Mouse (Mus musculus) liver, embryonic 15.5 days (tissue): ENCODE data around the gene Surf4. TPM values are rescaled to one million over a fixed set of nuclear protein-coding genes. Genes with fewer than 3 reads are reported as not detected.
A peak's percentile ranks its signal among the peaks of the same experiment; 100 is the strongest.

Source experiments
- ATAC-seq: fragments of 200-750 bp; cut with Nextera tagmentation; 2 replicates; pipeline ENCODE4 v1.8.0; 2017; ENCODE audit warnings: moderate number of reproducible peaks, mild to moderate bottlenecking, moderate library complexity; ENCODE audit not compliant: insufficient read depth
- H3K27ac ChIP-seq: fragments of 300-500 bp; sonication (generic); replicated peaks from 2 replicates; pipeline ENCODE4 v1.5.1; 2015; ENCODE audit warnings: mild to moderate bottlenecking, inconsistent platforms
- H3K27me3 ChIP-seq: fragments of 300-500 bp; sonication (generic); 2 replicates; pipeline ENCODE4 v1.6.1; 2015; ENCODE audit warnings: mild to moderate bottlenecking, inconsistent platforms
- H3K36me3 ChIP-seq: fragments of 300-500 bp; sonication (generic); replicated peaks from 2 replicates; pipeline ENCODE4 v1.6.1; 2015; ENCODE audit warnings: moderate library complexity, mild to moderate bottlenecking, inconsistent platforms
- H3K4me1 ChIP-seq: fragments of 300-500 bp; sonication (generic); replicated peaks from 2 replicates; pipeline ENCODE4 v1.6.1; 2015; ENCODE audit warnings: inconsistent platforms
- H3K4me2 ChIP-seq: fragments of 300-500 bp; sonication (generic); 2 replicates; pipeline ENCODE4 v1.6.1; 2015; ENCODE audit warnings: moderate library complexity, mild to moderate bottlenecking, inconsistent platforms
- H3K4me3 ChIP-seq: fragments of 300-500 bp; sonication (generic); replicated peaks from 2 replicates; pipeline ENCODE4 v1.5.1; 2015; ENCODE audit warnings: mild to moderate bottlenecking, inconsistent platforms
- H3K9ac ChIP-seq: fragments of 300-500 bp; sonication (generic); 2 replicates; pipeline ENCODE4 v1.6.1; 2015; ENCODE audit warnings: moderate library complexity, mild to moderate bottlenecking, inconsistent platforms
- H3K9me3 ChIP-seq: fragments of 300-500 bp; sonication (generic); replicated peaks from 2 replicates; pipeline ENCODE4 v1.6.1; 2016; ENCODE audit warnings: inconsistent platforms
- WGBS: fragments of 180-500 bp; shearing (Covaris S2); methylation state at CpG from one replicate; pipeline ENCODE4 v1.1.7; 2015; ENCODE audit warnings: mixed read lengths; ENCODE audit not compliant: insufficient replicate concordance; 5-methylcytosine and 5-hydroxymethylcytosine counted together
- polyA plus RNA-seq: library from polyadenylated mRNA; unstranded; fragments of >200 nt; fragmentation: Nextera tagmentation; extraction: Ambion mirVana; gene quantifications from 2 replicates; pipeline ENCODE4 v1.2.1, GENCODE M21; 2015

Gene Surf4
- polyA plus RNA-seq, 1 experiment from 2014 or later: 118 TPM

- no peak for ATAC-seq
- H3K4me2 ChIP-seq: no peak overlapping the region
Observed at GRCm38 (mm10) chr2:26927745-26928476, 5.8 kb downstream of the Surf4 start.

GRCm38 (mm10) chr2:26921784-26922183, 11.9 kb downstream of the Surf4 start:
- no peaks in the 10 kb centered on the region for H3K27me3 ChIP-seq
- WGBS: 68% methylated on average over 9 of the region's 9 CpGs
- H3K27ac ChIP-seq: no peak overlapping the region

More at GRCm38 (mm10) chr2:26927745-26928476, 5.8 kb downstream of the Surf4 start:
- WGBS: 76% methylated on average over 6 of the region's 6 CpGs
- Histone ChIP-seq H3K9me3 (no peaks in the 10 kb centered on the region), H3K4me3 (no peak overlapping the region), H3K4me1 (peaks cover 49% of the 10 kb centered on the region), H3K27ac (no peak overlapping the region), H3K36me3 (peaks cover 87% of the 10 kb centered on the region), H3K27me3 (no peaks in the 10 kb centered on the region), H3K9ac (no peak overlapping the region)

GRCm38 (mm10) chr2:26920190-26920855, 13.4 kb downstream of the Surf4 start:
- no peak for ATAC-seq
- no peak overlapping the region for H3K4me2 ChIP-seq
- H3K9me3 ChIP-seq: no peaks in the 10 kb centered on the region
- no peak overlapping the region for H3K9ac ChIP-seq
- H3K27ac ChIP-seq: no peak overlapping the region
- WGBS: 74% methylated on average over 6 of the region's 6 CpGs
- H3K36me3 ChIP-seq: peaks cover 75% of the 10 kb centered on the region
- H3K4me3 ChIP-seq: no peak overlapping the region
- H3K27me3 ChIP-seq: no peaks in the 10 kb centered on the region
- H3K4me1 ChIP-seq: peaks cover 31% of the 10 kb centered on the region

More at GRCm38 (mm10) chr2:26921784-26922183, 11.9 kb downstream of the Surf4 start:
- Histone ChIP-seq H3K9me3 (no peaks in the 10 kb centered on the region), H3K4me3 (no peak overlapping the region), H3K4me2 (no peak overlapping the region), H3K4me1 (peaks cover 17% of the 10 kb centered on the region), H3K36me3 (peaks cover 89% of the 10 kb centered on the region), H3K9ac (no peak overlapping the region)
- ATAC-seq: no peak

- H3K27me3 ChIP-seq: no peaks in the 10 kb centered on the region
- no peaks in the 10 kb centered on the region for H3K9me3 ChIP-seq
- WGBS: 82% methylated on average over 3 of the region's 3 CpGs
- H3K27ac ChIP-seq: no peak overlapping the region
- H3K36me3 ChIP-seq: peaks cover 68% of the 10 kb centered on the region
- H3K4me3 ChIP-seq: no peak overlapping the region
- H3K4me1 ChIP-seq: peaks cover 37% of the 10 kb centered on the region
- no peak overlapping the region for H3K4me2 ChIP-seq
- no peak overlapping the region for H3K9ac ChIP-seq
- no peak for ATAC-seq
Observed at GRCm38 (mm10) chr2:26919684-26920083, 14.0 kb downstream of the Surf4 start.

- Histone ChIP-seq H3K36me3 (peaks cover 68% of the 10 kb centered on the region), H3K27ac (peak overlapping the region; percentile 82), H3K4me2 (peak overlapping the region; percentile 97), H3K9me3 (no peaks in the 10 kb centered on the region), H3K4me1 (peaks cover 63% of the 10 kb centered on the region), H3K27me3 (no peaks in the 10 kb centered on the region), H3K4me3 (peak overlapping the region; percentile 81), H3K9ac (peak overlapping the region; percentile 74)
- 2% methylated on average over 13 of the region's 13 CpGs for WGBS
- ATAC-seq: peak; percentile 57
Observed at GRCm38 (mm10) chr2:26916738-26917137, 17.0 kb downstream of the Surf4 start.

- 3% methylated on average over 47 of the region's 47 CpGs for WGBS
- Histone ChIP-seq H3K9ac (peak within 1 kb of the TSS; percentile 74), H3K4me1 (peaks cover 67% of the 10 kb centered on the region), H3K27ac (peak within 1 kb of the TSS; percentile 82), H3K27me3 (no peaks in the 10 kb centered on the region), H3K4me3 (peak within 1 kb of the TSS; percentile 81), H3K4me2 (peak within 1 kb of the TSS; percentile 97), H3K36me3 (peaks cover 68% of the 10 kb centered on the region), H3K9me3 (no peaks in the 10 kb centered on the region)
- ATAC-seq: peak; percentile 71
Observed at GRCm38 (mm10) chr2:26915927-26916728, 17.6 kb downstream of the Surf4 start, which contains the start of the genes Surf2 and Surf1. Gene Surf2, plus strand, starts transcription at chr2:26916367. Gene Surf1, minus strand, starts transcription at chr2:26916530.

GRCm38 (mm10) chr2:26914148-26914941, 19.4 kb downstream of the Surf4 start:
- ATAC-seq: no peak
- peak overlapping the region; percentile 97 for H3K4me2 ChIP-seq
- H3K27me3 ChIP-seq: no peaks in the 10 kb centered on the region
- no peaks in the 10 kb centered on the region for H3K9me3 ChIP-seq
- peaks cover 51% of the 10 kb centered on the region for H3K36me3 ChIP-seq
- 54% methylated on average over 8 of the region's 8 CpGs for WGBS
- no peak overlapping the region for H3K9ac ChIP-seq
- H3K4me1 ChIP-seq: peaks cover 75% of the 10 kb centered on the region
- H3K4me3 ChIP-seq: no peak overlapping the region
- H3K27ac ChIP-seq: peak overlapping the region; percentile 29; the same call in 1 of the 2 replicates

- Histone ChIP-seq H3K9me3 (no peaks in the 10 kb centered on the region), H3K4me3 (no peak overlapping the region), H3K27me3 (no peaks in the 10 kb centered on the region), H3K9ac (no peak overlapping the region), H3K4me1 (peaks cover 82% of the 10 kb centered on the region), H3K36me3 (peaks cover 47% of the 10 kb centered on the region), H3K4me2 (0 out of 2 replicates have a peak overlapping the region, but pooled peaks have one; percentile 0), H3K27ac (peak overlapping the region; percentile 29; the same call in 1 of the 2 replicates)
- ATAC-seq: no peak
- WGBS: 44% methylated on average over 17 of the region's 17 CpGs
Observed at GRCm38 (mm10) chr2:26913416-26914147, 20.1 kb downstream of the Surf4 start.

- Histone ChIP-seq H3K36me3 (peaks cover 51% of the 10 kb centered on the region), H3K4me3 (peak overlapping the region; percentile 77)
Observed at GRCm38 (mm10) chr2:26912253-26912770, 21.4 kb downstream of the Surf4 start.

More at GRCm38 (mm10) chr2:26912253-26912770, 21.4 kb downstream of the Surf4 start:
- H3K27ac ChIP-seq: no peak overlapping the region
- H3K9me3 ChIP-seq: no peaks in the 10 kb centered on the region
- H3K4me2 ChIP-seq: peak overlapping the region; percentile 82
- peaks cover 80% of the 10 kb centered on the region for H3K4me1 ChIP-seq
- H3K27me3 ChIP-seq: no peaks in the 10 kb centered on the region
- no peak for ATAC-seq
- WGBS: 51% methylated on average over 5 of the region's 5 CpGs
- H3K9ac ChIP-seq: peak overlapping the region; percentile 90
